Mouse (Mus musculus): ENCODE data around the gene Invs. TPM values are rescaled to one million over a fixed set of nuclear protein-coding genes. Genes with fewer than 3 reads are reported as not detected.

The Invs gene
- total and polyA plus RNA-seq, 3 experiments: 5.1 to 6.9 (median 5.7) TPM

GRCm38 (mm10) chr4:48332453-48333051, 53.0 kb downstream of the Invs start:
- dilution Hi-C loops (cut with MboI; ENCODE audit: extremely low pct_ligation_motif_present, extremely low pct_unique_long_range_greater_than_20kb, low sequenced_read_pairs): no loop called here

GRCm38 (mm10) chr4:48334927-48335763, 55.6 kb downstream of the Invs start:
- Histone ChIP-seq H3K27ac (ENCODE audit: insufficient read depth, low read depth) (no peak overlapping the region), H3K4me2 (ENCODE audit: insufficient read depth, low read depth, poor library complexity, severe bottlenecking) (no peak overlapping the region), H3K9ac (ENCODE audit: insufficient read depth, low read depth) (no peak overlapping the region), H3K9me3 (replicated peaks; ENCODE audit: low read length) (no peaks in the 10 kb centered on the region), H3K79me2 (replicated peaks; ENCODE audit: control insufficient read depth, extremely low read depth, insufficient read depth, poor library complexity, severe bottlenecking) (no peaks in the 10 kb centered on the region), H3K4me3 (replicated peaks in 1 of 3; ENCODE audit: low read depth in 2 of 3, low read length in 2 of 3, poor library complexity in 1 of 3) (no peak overlapping the region), H3K4me1 (ENCODE audit: control insufficient read depth in 1 of 2, insufficient read depth in 2 of 2) (no peaks in the 10 kb centered on the region), H3K27me3 (replicated peaks) (no peaks in the 10 kb centered on the region), H3K36me3 (replicated peaks in 1 of 2; ENCODE audit: control insufficient read depth in 1 of 2, insufficient read depth in 1 of 2, low read length in 1 of 2) (no peaks in the 10 kb centered on the region)
- TF ChIP-seq MYC (IDR thresholded peaks at IDR 0.05; ENCODE audit: low read depth, low read length) (no peak), SMC3 (IDR thresholded peaks at IDR 0.05; ENCODE audit: low read depth, low read length) (no peak), RAD21 (IDR thresholded peaks at IDR 0.05; ENCODE audit: low read depth, low read length) (peak; percentile 5), UBTF (IDR thresholded peaks at IDR 0.05; ENCODE audit: low read depth, low read length) (no peak), HCFC1 (IDR thresholded peaks at IDR 0.05; ENCODE audit: low read depth, low read length) (no peak), KAT2A (IDR thresholded peaks at IDR 0.05; ENCODE audit: insufficient replicate concordance, low read length) (no peak), MXI1 (IDR thresholded peaks at IDR 0.05; ENCODE audit: low read depth, low read length) (no peak), CHD2 (IDR thresholded peaks at IDR 0.05; ENCODE audit: low read length) (no peak), USF2 (conservative IDR thresholded peaks at IDR 0.05; ENCODE audit: low read depth, low read length) (no peak)
- DNase-seq (ENCODE audit: extremely low read depth): no peak
- dilution Hi-C loops (cut with MboI; ENCODE audit: extremely low pct_ligation_motif_present, extremely low pct_unique_long_range_greater_than_20kb, low sequenced_read_pairs) (no loop called here), in situ Hi-C loops (cut with MboI; ENCODE audit: low pct_ligation_motif_present, low pct_unique_long_range_greater_than_20kb, low sequenced_read_pairs) (no loop called here)

More at GRCm38 (mm10) chr4:48332453-48333051, 53.0 kb downstream of the Invs start:
- no peaks in the 10 kb centered on the region for H3K36me3 ChIP-seq (replicated peaks in 1 of 2; ENCODE audit: control insufficient read depth in 1 of 2, insufficient read depth in 1 of 2, low read length in 1 of 2)
- no peak for DNase-seq (ENCODE audit: extremely low read depth)
- no peaks in the 10 kb centered on the region for H3K79me2 ChIP-seq (replicated peaks; ENCODE audit: control insufficient read depth, extremely low read depth, insufficient read depth, poor library complexity, severe bottlenecking)
- H3K9me3 ChIP-seq (replicated peaks; ENCODE audit: low read length): no peaks in the 10 kb centered on the region
- H3K27me3 ChIP-seq (replicated peaks): no peaks in the 10 kb centered on the region
- H3K4me2 ChIP-seq (ENCODE audit: insufficient read depth, low read depth, poor library complexity, severe bottlenecking): no peak overlapping the region
- TF ChIP-seq CTCF (conservative IDR thresholded peaks at IDR 0.05 in 1 of 2, IDR thresholded peaks at IDR 0.05 in 1 of 2; ENCODE audit: low read depth in 2 of 2, low read length in 2 of 2) (no peak), UBTF (IDR thresholded peaks at IDR 0.05; ENCODE audit: low read depth, low read length) (no peak), MAZ (IDR thresholded peaks at IDR 0.05; ENCODE audit: low read depth, low read length) (no peak), MAX (IDR thresholded peaks at IDR 0.05; ENCODE audit: low read length) (no peak), SMC3 (IDR thresholded peaks at IDR 0.05; ENCODE audit: low read depth, low read length) (no peak), ZMIZ1 (IDR thresholded peaks at IDR 0.05; ENCODE audit: low read depth, low read length) (no peak), NRF1 (IDR thresholded peaks at IDR 0.05; ENCODE audit: low read depth, low read length) (no peak), JUN (IDR thresholded peaks at IDR 0.05; ENCODE audit: insufficient read depth, low read depth, low read length) (no peak), NELFE (IDR thresholded peaks at IDR 0.05; ENCODE audit: low read depth, low read length) (no peak), E2F4 (IDR thresholded peaks at IDR 0.05; ENCODE audit: insufficient replicate concordance, low read depth, low read length) (no peak), ETS1 (conservative IDR thresholded peaks at IDR 0.05; ENCODE audit: low read depth, low read length) (no peak), MXI1 (IDR thresholded peaks at IDR 0.05; ENCODE audit: low read depth, low read length) (no peak), POLR2AphosphoS2 (IDR thresholded peaks at IDR 0.05; ENCODE audit: low read depth, low read length) (no peak), TBP (conservative IDR thresholded peaks at IDR 0.05; ENCODE audit: low read depth, low read length) (no peak)
- peaks cover 0 to 2% of the 10 kb centered on the region in 2 experiments; a peak in 1 of 4 replicates for H3K4me1 ChIP-seq (ENCODE audit: control insufficient read depth in 1 of 2, insufficient read depth in 2 of 2)
- H3K27ac ChIP-seq (ENCODE audit: insufficient read depth, low read depth): no peak overlapping the region
- in situ Hi-C loops (cut with MboI; ENCODE audit: low pct_ligation_motif_present, low pct_unique_long_range_greater_than_20kb, low sequenced_read_pairs): no loop called here
- H3K4me3 ChIP-seq (replicated peaks in 1 of 3; ENCODE audit: low read depth in 2 of 3, low read length in 2 of 3, poor library complexity in 1 of 3): no peak overlapping the region
- no peak overlapping the region for H3K9ac ChIP-seq (ENCODE audit: insufficient read depth, low read depth)

All from CH12.LX (cell line).